Mouse (Mus musculus): ENCODE results near the gene Cnga1.

DNA sequence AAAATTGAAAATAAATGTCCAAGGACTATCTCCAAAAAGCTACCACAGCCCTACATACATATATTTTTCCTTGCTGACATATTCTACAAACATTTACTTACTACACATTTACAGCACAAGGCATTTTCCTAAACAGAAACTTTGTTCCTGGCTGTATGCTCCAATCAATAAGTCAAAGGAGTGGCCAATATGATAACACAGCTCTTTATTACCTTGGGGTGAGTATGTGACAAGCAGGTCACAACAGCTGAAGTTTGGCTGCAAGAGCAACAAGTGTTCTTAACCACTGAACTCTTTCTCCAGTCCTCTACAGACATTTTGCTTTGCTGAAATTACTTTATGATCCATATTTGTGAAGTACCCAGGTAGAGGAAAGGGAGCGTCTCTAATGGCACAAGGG is 4.0 kb downstream of the Cnga1 start:
- TF ChIP-seq ELF1 (IDR thresholded peaks at IDR 0.05; ENCODE audit: low read depth, low read length) (no peak), TBP (conservative IDR thresholded peaks at IDR 0.05; ENCODE audit: low read depth, low read length) (no peak), CTCF (conservative IDR thresholded peaks at IDR 0.05 in 1 of 2, IDR thresholded peaks at IDR 0.05 in 1 of 2; ENCODE audit: low read depth in 2 of 2, low read length in 2 of 2) (no peak), MYC (IDR thresholded peaks at IDR 0.05; ENCODE audit: low read depth, low read length) (no peak), MAZ (IDR thresholded peaks at IDR 0.05; ENCODE audit: low read depth, low read length) (no peak), POLR2A (IDR thresholded peaks at IDR 0.05; ENCODE audit: low read depth, low read length) (no peak), JUND (conservative IDR thresholded peaks at IDR 0.05; ENCODE audit: low read depth, low read length) (no peak), MAX (IDR thresholded peaks at IDR 0.05; ENCODE audit: low read length) (no peak), HCFC1 (IDR thresholded peaks at IDR 0.05; ENCODE audit: low read depth, low read length) (no peak), SIN3A (IDR thresholded peaks at IDR 0.05; ENCODE audit: low read length) (no peak)
